Mouse (Mus musculus): ENCODE data around the gene Maml2.

GRCm38 (mm10) chr9:13315393-13315792, 17.6 kb downstream of the Maml2 start:
- TF ChIP-seq CTCF (IDR thresholded peaks at IDR 0.05; ENCODE audit: low read depth) = no peak
- TF ChIP-seq EP300 (IDR thresholded peaks at IDR 0.05; ENCODE audit: low read depth) = no peak
